Mouse (Mus musculus): ENCODE results near the gene Rpl5. TPM values are rescaled to one million over a fixed set of nuclear protein-coding genes. Genes with fewer than 3 reads are reported as not detected.
"Not testable (repeated sequence)": the region's sequence is repeated elsewhere in the genome, so short reads cannot be mapped to it uniquely, and the experiment has no call there.

Rpl5 gene
- total RNA-seq, 2 experiments from 2014 or later: 41.0 to 42.5 TPM

- no peak overlapping the region for H3K4me3 ChIP-seq
- DNase-seq: no peak
- intact Hi-C loops (cut with DNase I): no loop called here
- H3K27ac ChIP-seq: no peak overlapping the region
- TF ChIP-seq CTCF (IDR thresholded peaks at IDR 0.05): no peak
These were observed 36.5 kb downstream of the Rpl5 start for GRCm38 (mm10) chr5:107936625-107937389.

GRCm38 (mm10) chr5:107938483-107938882, 38.2 kb downstream of the Rpl5 start:
- intact Hi-C loops (cut with DNase I); H3K4me3 ChIP-seq; H3K27ac ChIP-seq; DNase-seq: not testable (repeated sequence)

- no peak for TF ChIP-seq CTCF (IDR thresholded peaks at IDR 0.05)
- intact Hi-C loops (cut with DNase I): no loop called here
- no peak overlapping the region for H3K4me3 ChIP-seq
- H3K27ac ChIP-seq: peak overlapping the region; percentile 48
- no peak for DNase-seq
These were observed 38.6 kb downstream of the Rpl5 start for GRCm38 (mm10) chr5:107938886-107939285.

GRCm38 (mm10) chr5:107939701-107940100, 39.4 kb downstream of the Rpl5 start:
- Histone ChIP-seq H3K27ac (peak overlapping the region; percentile 48), H3K4me3 (no peak overlapping the region)
- DNase-seq: no peak
- TF ChIP-seq CTCF (IDR thresholded peaks at IDR 0.05): no peak
- intact Hi-C loops (cut with DNase I): no loop called here

GRCm38 (mm10) chr5:107941222-107941621, 40.9 kb downstream of the Rpl5 start:
- DNase-seq: no peak
- H3K4me3 ChIP-seq: no peak overlapping the region
- H3K27ac ChIP-seq: no peak overlapping the region
- no peak for TF ChIP-seq CTCF (IDR thresholded peaks at IDR 0.05)
- intact Hi-C loops (cut with DNase I): no loop called here

GRCm38 (mm10) chr5:107942941-107943340, 42.6 kb downstream of the Rpl5 start:
- no peak for TF ChIP-seq CTCF (IDR thresholded peaks at IDR 0.05)
- DNase-seq: no peak

GRCm38 (mm10) chr5:107943526-107943925, 43.2 kb downstream of the Rpl5 start:
- intact Hi-C loops (cut with DNase I): no loop called here
- DNase-seq: no peak
- TF ChIP-seq CTCF (IDR thresholded peaks at IDR 0.05): no peak
- Histone ChIP-seq H3K4me3 (no peak overlapping the region), H3K27ac (peak overlapping the region; percentile 53; the same call in 1 of the 2 replicates)

More at GRCm38 (mm10) chr5:107942941-107943340, 42.6 kb downstream of the Rpl5 start:
- intact Hi-C loops (cut with DNase I): no loop called here
- Histone ChIP-seq H3K4me3 (no peak overlapping the region), H3K27ac (peak overlapping the region; percentile 53; the same call in 1 of the 2 replicates)

GRCm38 (mm10) chr5:107946475-107946874, 46.2 kb downstream of the Rpl5 start:
- no peak overlapping the region for H3K4me3 ChIP-seq
- intact Hi-C loops (cut with DNase I): loop anchor here (5.0 kb wide), 1 partner anchor 41 kb away; the partner anchor contains the start of gene Fam69a
- DNase-seq: no peak
- peak overlapping the region; percentile 83 for H3K27ac ChIP-seq
- TF ChIP-seq CTCF (IDR thresholded peaks at IDR 0.05): no peak

GRCm38 (mm10) chr5:107947548-107947947, 47.2 kb downstream of the Rpl5 start:
- intact Hi-C loops (cut with DNase I): loop anchor here (5.0 kb wide), 1 partner anchor 40 kb away; the partner anchor contains the start of gene Fam69a
- TF ChIP-seq CTCF (IDR thresholded peaks at IDR 0.05): no peak
- Histone ChIP-seq H3K27ac (peak overlapping the region; percentile 83), H3K4me3 (no peak overlapping the region)
- peak; percentile 69 for DNase-seq

GRCm38 (mm10) chr5:107948899-107949298, 48.6 kb downstream of the Rpl5 start:
- H3K27ac ChIP-seq: peak overlapping the region; percentile 46
- TF ChIP-seq CTCF (IDR thresholded peaks at IDR 0.05): no peak
- intact Hi-C loops (cut with DNase I): loop anchor here (2.0 to 5.0 kb wide), 2 partner anchors 16 to 38 kb away; partner anchors contain the start of gene Fam69a
- H3K4me3 ChIP-seq: no peak overlapping the region
- DNase-seq: no peak

GRCm38 (mm10) chr5:107949607-107950006, 49.3 kb downstream of the Rpl5 start:
- Histone ChIP-seq H3K4me3 (no peak overlapping the region), H3K27ac (peak overlapping the region; percentile 46)
- intact Hi-C loops (cut with DNase I): loop anchor here (2.0 to 5.0 kb wide), 2 partner anchors 15 to 38 kb away; partner anchors contain the start of gene Fam69a
- TF ChIP-seq CTCF (IDR thresholded peaks at IDR 0.05): no peak
- DNase-seq: no peak

- intact Hi-C loops (cut with DNase I): no loop called here
- Histone ChIP-seq H3K27ac (peak overlapping the region; percentile 63), H3K4me3 (no peak overlapping the region)
- no peak for TF ChIP-seq CTCF (IDR thresholded peaks at IDR 0.05)
- DNase-seq: no peak
These were observed 50.3 kb downstream of the Rpl5 start for GRCm38 (mm10) chr5:107950643-107951042.

Other genes starting within 250 kb of the Rpl5 start
- gene Gfi1, start 174.5 kb upstream of the Rpl5 start, total RNA-seq (2021): not detected
- gene Ube2d2b, start 70.4 kb upstream of the Rpl5 start, total RNA-seq (2021): not detected
- gene Evi5, start 25.4 kb upstream of the Rpl5 start, total RNA-seq (2021): 10 to 100 TPM; 16.6 to 17.5 TPM
- 10 to 100 TPM; 19.8 to 26.1 TPM for gene Fam69a, start 86.6 kb downstream of the Rpl5 start, total RNA-seq (2021)
- gene Mtf2, start 165.2 kb downstream of the Rpl5 start, total RNA-seq (2021): 10 to 100 TPM; 11.1 to 14.2 TPM
- 10 to 100 TPM; 26.3 to 33.1 TPM for gene Tmed5, start 232.1 kb downstream of the Rpl5 start, total RNA-seq (2021)
- not detected for gene Ccdc18, start 232.4 kb downstream of the Rpl5 start, total RNA-seq (2021)

All from gastrocnemius, adult 2 months (tissue).